Mouse (Mus musculus): ENCODE measurements around the gene Atg2b.

The Atg2b gene

GRCm38 (mm10) chr12:105597135-105597534, 87.9 kb downstream of the Atg2b start:
- no peak for DNase-seq (ENCODE audit: low spot score)

- DNase-seq (ENCODE audit: low spot score) = no peak
These were observed 91.5 kb downstream of the Atg2b start for GRCm38 (mm10) chr12:105593471-105593870.

- DNase-seq (ENCODE audit: low spot score) = no peak
These were observed 92.7 kb downstream of the Atg2b start for GRCm38 (mm10) chr12:105592361-105592761.

- DNase-seq (ENCODE audit: low spot score) = no peak
These were observed 94.2 kb downstream of the Atg2b start for GRCm38 (mm10) chr12:105590786-105591185.

- DNase-seq (ENCODE audit: low spot score) = no peak
These were observed 97.5 kb downstream of the Atg2b start for GRCm38 (mm10) chr12:105587526-105587925.

GRCm38 (mm10) chr12:105584851-105585250, 100.2 kb downstream of the Atg2b start:
- DNase-seq (ENCODE audit: low spot score) = peak; percentile 80

- DNase-seq (ENCODE audit: low spot score) = no peak
These were observed 101.5 kb downstream of the Atg2b start for GRCm38 (mm10) chr12:105583484-105583883.

- no peak for DNase-seq (ENCODE audit: low spot score)
These were observed 102.5 kb downstream of the Atg2b start for GRCm38 (mm10) chr12:105582486-105582885.

GRCm38 (mm10) chr12:105580490-105580889, 104.5 kb downstream of the Atg2b start:
- no peak for DNase-seq (ENCODE audit: low spot score)

- DNase-seq (ENCODE audit: low spot score) = no peak
These were observed 110.7 kb downstream of the Atg2b start for GRCm38 (mm10) chr12:105574356-105574755.

- no peak for DNase-seq (ENCODE audit: low spot score)
These were observed 112.4 kb downstream of the Atg2b start for GRCm38 (mm10) chr12:105572622-105573021.

- no peak for DNase-seq (ENCODE audit: low spot score)
These were observed 113.1 kb downstream of the Atg2b start for GRCm38 (mm10) chr12:105571867-105572266.
